In the genomic region with DNA sequence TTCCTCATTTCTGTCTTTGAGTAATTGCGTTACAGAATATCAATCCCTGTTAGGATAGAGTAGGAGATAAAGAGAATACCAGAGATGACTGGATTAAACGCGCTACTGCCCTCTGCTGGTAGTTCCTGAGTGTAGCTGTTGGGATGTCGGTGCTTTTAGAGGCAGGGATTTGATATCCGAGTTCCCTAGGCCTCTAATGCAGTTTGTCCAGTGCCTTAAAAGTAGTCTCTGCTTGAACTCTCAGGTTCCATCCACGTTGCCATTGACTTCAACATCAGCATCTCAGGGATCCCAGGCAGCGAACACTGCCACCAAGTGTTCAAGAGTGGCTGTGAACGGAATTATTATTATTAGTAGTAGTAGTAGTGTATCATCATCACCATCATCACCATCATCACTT, we compare ENCODE assay signal across 9 mouse cellular contexts. TPM values are rescaled to one million over a fixed set of nuclear protein-coding genes. Genes with fewer than 3 reads are reported as not detected.
DNase-seq lines count a peak whose midpoint lies in the region; ATAC-seq and TF ChIP-seq lines count a peak whose summit lies in the region.
"Had no signal": no experiment of that assay in that cellular context is flagged by ENCODE, and none has a peak within 500 bp of the region (broad histone marks: within the 10 kb centered on the region; RNA-seq: fewer than 3 reads in every experiment).

No protein-coding gene starts in this region.

- H3K9ac ChIP-seq in forebrain, embryonic 13.5 days: no peak overlapping the region
- no peak overlapping the region for H3K9ac ChIP-seq in hindbrain, postnatal 0 days (replicated peaks; ENCODE audit: low read length)
- H3K9ac ChIP-seq in midbrain, embryonic 15.5 days: no peak overlapping the region

- no peaks in the 10 kb centered on the region for H3K9me3 ChIP-seq in forebrain, embryonic 13.5 days (replicated peaks)
- H3K9me3 ChIP-seq in hindbrain, postnatal 0 days (ENCODE audit: low read length): no peaks in the 10 kb centered on the region
- H3K9me3 ChIP-seq in midbrain, embryonic 15.5 days: no peaks in the 10 kb centered on the region

- TF ChIP-seq CTCF in hindbrain, postnatal 0 days (IDR thresholded peaks at IDR 0.05; ENCODE audit: low read depth): peak; percentile 86
- TF ChIP-seq CTCF in spleen, adult 2 months (IDR thresholded peaks at IDR 0.05; ENCODE audit: extremely low read depth, insufficient read depth, insufficient read length, insufficient replicate concordance): peak; percentile 17; the same call in 1 of the 2 replicates

- DNase-seq in heart, adult 18-20 months: peak; percentile 38 to 82
- DNase-seq in heart, postnatal 25 days (ENCODE audit: low spot score): no peak
- DNase-seq in brain, embryonic 18.5 days (ENCODE audit: low read depth, low spot score): peak; percentile 50
- DNase-seq in hindbrain, postnatal 0 days (ENCODE audit: low spot score): peak; percentile 88
- DNase-seq in left cerebral cortex, postnatal 36 days (ENCODE audit: low spot score in 2 of 2): peak; percentile 59 to 73
- DNase-seq in spleen, adult 2 months (ENCODE audit: low read depth in 1 of 2, low spot score in 2 of 2): peak; percentile 3 to 30

- peak; percentile 50 for ATAC-seq in forebrain, embryonic 13.5 days
- ATAC-seq in hindbrain, postnatal 0 days: peak; percentile 75
- ATAC-seq in midbrain, embryonic 15.5 days (replicated peaks): peak; percentile 62

- WGBS in forebrain, embryonic 13.5 days: 22% methylated on average over 8 of the region's 8 CpGs
- 23% methylated on average over 8 of the region's 8 CpGs for WGBS in hindbrain, postnatal 0 days
- 20% methylated on average over 8 of the region's 8 CpGs for WGBS in midbrain, embryonic 15.5 days
- WGBS in spleen, adult 2 months: 31% methylated on average over 8 of the region's 8 CpGs

- no peaks in the 10 kb centered on the region for H3K4me1 ChIP-seq in forebrain, embryonic 13.5 days
- H3K4me1 ChIP-seq in hindbrain, postnatal 0 days (ENCODE audit: insufficient read depth, low read length): no peaks in the 10 kb centered on the region
- H3K4me1 ChIP-seq in midbrain, embryonic 15.5 days: no peaks in the 10 kb centered on the region
- no peaks in the 10 kb centered on the region for H3K4me1 ChIP-seq in spleen, adult 2 months (ENCODE audit: control insufficient read depth, insufficient read depth, insufficient read length)

- no peaks in the 10 kb centered on the region for H3K36me3 ChIP-seq in forebrain, embryonic 13.5 days (ENCODE audit: poor library complexity, severe bottlenecking)
- H3K36me3 ChIP-seq in hindbrain, postnatal 0 days (ENCODE audit: insufficient read depth, low read length): no peaks in the 10 kb centered on the region
- H3K36me3 ChIP-seq in midbrain, embryonic 15.5 days (replicated peaks): no peaks in the 10 kb centered on the region
- H3K36me3 ChIP-seq in spleen, adult 2 months (ENCODE audit: control insufficient read depth, insufficient read depth, low read length): no peaks in the 10 kb centered on the region

- no peak overlapping the region for H3K27ac ChIP-seq in forebrain, embryonic 13.5 days
- H3K27ac ChIP-seq in hindbrain, postnatal 0 days: no peak overlapping the region
- H3K27ac ChIP-seq in midbrain, embryonic 15.5 days: no peak overlapping the region
- H3K27ac ChIP-seq in spleen, adult 2 months (ENCODE audit: insufficient read depth, low read length): no peak overlapping the region

- no peak overlapping the region for H3K4me2 ChIP-seq in forebrain, embryonic 13.5 days
- no peak overlapping the region for H3K4me2 ChIP-seq in hindbrain, postnatal 0 days (ENCODE audit: low read depth, low read length)
- no peak overlapping the region for H3K4me2 ChIP-seq in midbrain, embryonic 15.5 days

- H3K4me3 ChIP-seq in forebrain, embryonic 13.5 days: no peak overlapping the region
- H3K4me3 ChIP-seq in hindbrain, postnatal 0 days (ENCODE audit: low read length): no peak overlapping the region
- no peak overlapping the region for H3K4me3 ChIP-seq in midbrain, embryonic 15.5 days
- no peak overlapping the region for H3K4me3 ChIP-seq in spleen, adult 2 months (ENCODE audit: extremely low read depth, insufficient read depth, insufficient read length)
- H3K4me3 ChIP-seq: myocyte had no signal

- TF ChIP-seq POLR2A in spleen, adult 2 months (IDR thresholded peaks at IDR 0.05; ENCODE audit: low read depth, low read length): no peak

- H3K27me3 ChIP-seq in forebrain, embryonic 13.5 days: no peaks in the 10 kb centered on the region
- no peaks in the 10 kb centered on the region for H3K27me3 ChIP-seq in hindbrain, postnatal 0 days (ENCODE audit: insufficient read depth, low read length)
- no peaks in the 10 kb centered on the region for H3K27me3 ChIP-seq in midbrain, embryonic 15.5 days (replicated peaks)
- no peaks in the 10 kb centered on the region for H3K27me3 ChIP-seq in spleen, adult 2 months (ENCODE audit: control insufficient read depth, insufficient read depth, low read length)

- intact Hi-C loops in heart, postnatal 25 days (cut with DNase I): loop anchor here (2.0 kb wide), 1 partner anchor 122 kb away; no protein-coding TSS in a partner anchor
- intact Hi-C loops in left cerebral cortex, postnatal 36 days (cut with DNase I): loop anchor here (5.0 kb wide), 1 partner anchor 124 kb away; no protein-coding TSS in a partner anchor

RNA-seq across cellular contexts. Expression of a gene that starts 20.1 kb away (rescaled TPM):
- under 1 TPM; 0.30 to 0.49 TPM for total RNA-seq in heart, adult 18-20 months (2021)
- under 1 TPM in 1 of 2 experiments, not detected in 1; 0.84 TPM for total RNA-seq in heart, postnatal 25 days (2021)
- not detected in 2 replicates for polyA plus RNA-seq in forebrain, embryonic 13.5 days (2015; fragmentation: Nextera tagmentation; extraction: Ambion mirVana)
- total RNA-seq in hindbrain, postnatal 0 days (2014; rRNA removed): 0.73 TPM in 1 of 2 replicates, not detected in the other
- 0.61 TPM in 1 of 2 replicates, not detected in the other for polyA plus RNA-seq in hindbrain, postnatal 0 days (2015; fragmentation: Nextera tagmentation; extraction: Ambion mirVana)
- under 1 TPM in 1 of 2 experiments, not detected in 1; 0.32 TPM for total RNA-seq in left cerebral cortex, postnatal 36 days (2021)
- not detected in 2 replicates for polyA plus RNA-seq in midbrain, embryonic 15.5 days (2015; fragmentation: Nextera tagmentation; extraction: Ambion mirVana)
- not detected in 2 replicates for polyA plus RNA-seq in spleen, adult 2 months (2012; rRNA removed)
- polyA plus RNA-seq: myocyte had no signal

RNA-seq across cellular contexts. Expression of a gene that starts 29.9 kb away (rescaled TPM):
- total RNA-seq in heart, adult 18-20 months (2021): under 1 TPM; 0.22 to 0.54 TPM
- total RNA-seq in heart, postnatal 25 days (2021): under 1 TPM; 0.08 to 0.13 TPM
- polyA plus RNA-seq in forebrain, embryonic 13.5 days (2015; fragmentation: Nextera tagmentation; extraction: Ambion mirVana): 0.45 and 1.3 TPM in 2 replicates
- total RNA-seq in hindbrain, postnatal 0 days (2014; rRNA removed): 0.07 and 0.68 TPM in 2 replicates
- polyA plus RNA-seq in hindbrain, postnatal 0 days (2015; fragmentation: Nextera tagmentation; extraction: Ambion mirVana): 0.20 and 0.46 TPM in 2 replicates
- total RNA-seq in left cerebral cortex, postnatal 36 days (2021): under 1 TPM in 1 of 2 experiments, not detected in 1; 0.39 TPM
- 0.28 and 0.42 TPM in 2 replicates for polyA plus RNA-seq in midbrain, embryonic 15.5 days (2015; fragmentation: Nextera tagmentation; extraction: Ambion mirVana)
- polyA plus RNA-seq in spleen, adult 2 months (2012; rRNA removed): 0.02 TPM in 1 of 2 replicates, not detected in the other

RNA-seq across cellular contexts. Expression of a gene that starts 34.4 kb away (rescaled TPM):
- total RNA-seq in heart, adult 18-20 months (2021): 1,000 to 10,000 TPM; 1,322 to 1,486 TPM
- 1,000 to 10,000 TPM; 1,393 to 1,435 TPM for total RNA-seq in heart, postnatal 25 days (2021)
- polyA plus RNA-seq in forebrain, embryonic 13.5 days (2015; fragmentation: Nextera tagmentation; extraction: Ambion mirVana): 677 and 746 TPM in 2 replicates
- total RNA-seq in hindbrain, postnatal 0 days (2014; rRNA removed): 225 and 251 TPM in 2 replicates
- polyA plus RNA-seq in hindbrain, postnatal 0 days (2015; fragmentation: Nextera tagmentation; extraction: Ambion mirVana): 1,023 and 1,032 TPM in 2 replicates
- total RNA-seq in left cerebral cortex, postnatal 36 days (2021): 100 to 1,000 TPM; 339 to 346 TPM
- polyA plus RNA-seq in midbrain, embryonic 15.5 days (2015; fragmentation: Nextera tagmentation; extraction: Ambion mirVana): 664 and 669 TPM in 2 replicates
- polyA plus RNA-seq in spleen, adult 2 months (2012; rRNA removed): 8.8 and 9.3 TPM in 2 replicates
